Mouse (Mus musculus) G1E (cell line): Measurements from ENCODE around the gene Gmps. TPM values are rescaled to one million over a fixed set of nuclear protein-coding genes. Genes with fewer than 3 reads are reported as not detected.

Experiments used
- ATAC-seq: 2 replicates; pipeline ENCODE4 v1.8.0; 2016; ENCODE audit warnings: mild to moderate bottlenecking; ENCODE audit not compliant: insufficient number of reproducible peaks, poor library complexity, low FRiP score, severe bottlenecking; ENCODE audit errors: extremely low read depth
- DNase-seq: peaks from one replicate; pipeline ENCODE4 v3.0.0; 2012; ENCODE audit warnings: low spot score
- H3K27me3 ChIP-seq: 2 replicates; pipeline ENCODE4 v1.6.1; 2012; ENCODE audit warnings: mild to moderate bottlenecking, low read length, inconsistent platforms; ENCODE audit not compliant: insufficient read depth
- H3K36me3 ChIP-seq: replicated peaks from 2 replicates; pipeline ENCODE3; 2012; ENCODE audit warnings: mild to moderate bottlenecking, inconsistent platforms
- H3K4me1 ChIP-seq: 2 replicates; pipeline ENCODE4 v1.6.1; 2012; ENCODE audit warnings: low read depth, low read length, inconsistent platforms, mixed read lengths; ENCODE audit not compliant: insufficient read depth
- H3K4me3 ChIP-seq: 2 replicates; pipeline ENCODE4 v1.5.1; 2012; ENCODE audit warnings: low read depth, mild to moderate bottlenecking, inconsistent platforms, low read length, moderate library complexity, mixed read lengths
- H3K9me3 ChIP-seq: replicated peaks from 2 replicates; pipeline ENCODE4 v1.6.1; 2012; ENCODE audit warnings: inconsistent platforms
- CTCF ChIP-seq: IDR thresholded peaks from 2 replicates; pipeline ENCODE4 v1.5.1; 2012; ENCODE audit warnings: low read depth, low read length, inconsistent platforms, mixed read lengths
- GATA1 ChIP-seq: IDR thresholded peaks from 2 replicates; pipeline ENCODE4 v1.6.1; 2012; ENCODE audit warnings: borderline replicate concordance, low read length, inconsistent platforms, mixed read lengths
- GATA2 ChIP-seq: IDR thresholded peaks from 2 replicates; pipeline ENCODE4 v1.6.1; 2012; ENCODE audit warnings: low read depth, low read length, inconsistent platforms, borderline replicate concordance
- POLR2AphosphoS5 ChIP-seq: IDR thresholded peaks from 2 replicates; pipeline ENCODE4 v1.6.1; 2012; ENCODE audit warnings: low read depth, low read length, inconsistent platforms; ENCODE audit not compliant: insufficient replicate concordance
- TAL1 ChIP-seq: conservative IDR thresholded peaks from 2 replicates; pipeline ENCODE4 v1.6.1; 2012; ENCODE audit warnings: low read depth, low read length, inconsistent platforms, mixed read lengths
- polyA plus RNA-seq: library from polyadenylated mRNA; stranded (reverse); fragments of >175 nt; gene quantifications from 2 replicates; pipeline ENCODE4 v1.2.3, GENCODE M21; 2012
- total RNA-seq, 2 experiments: library from RNA; stranded (forward) in 1 of 2; stranded (reverse) in 1 of 2; fragments of 200-1000 nt in 1 of 2; fragments of >200 nt in 1 of 2; fragmentation: Nextera tagmentation in 1 of 2; gene quantifications; 2 replicates each; pipeline ENCODE4 v1.2.3; 2014 to 2017

The Gmps gene
- total RNA-seq (2014; fragmentation: Nextera tagmentation) = 67.0 and 83.8 TPM in 2 replicates
- 59.8 and 66.6 TPM in 2 replicates for total RNA-seq (2017)
- 3.6 and 4.4 TPM in 2 replicates for polyA plus RNA-seq

- peak; percentile 96 for ATAC-seq
- peak; percentile 61; the same call in 1 of the 2 replicates for TF ChIP-seq POLR2AphosphoS5
- no peak for TF ChIP-seq TAL1
- TF ChIP-seq GATA2 = no peak
- TF ChIP-seq CTCF = no peak
- H3K9me3 ChIP-seq = no peaks in the 10 kb centered on the region
Measured at GRCm38 (mm10) chr3:63975955-63976908, at the start of gene Gmps. Gene Gmps, plus strand, starts transcription at chr3:63976106.

GRCm38 (mm10) chr3:63928878-63929859 is 46.7 kb upstream of the Gmps start, which contains the start of gene E130311K13Rik:
Gene E130311K13Rik, minus strand, starts transcription at chr3:63929472.
- Histone ChIP-seq H3K4me1 (peaks cover 10% of the 10 kb centered on the region; the same call in 1 of the 2 replicates), H3K36me3 (peaks cover 9% of the 10 kb centered on the region), H3K27me3 (no peaks in the 10 kb centered on the region), H3K9me3 (no peaks in the 10 kb centered on the region), H3K4me3 (peak within 1 kb of the TSS; percentile 86)
- DNase-seq = peak; percentile 67
- ATAC-seq = peak; percentile 88
- no peak for TF ChIP-seq GATA2
- no peak for TF ChIP-seq GATA1
- TF ChIP-seq CTCF = peak; percentile 58

More at GRCm38 (mm10) chr3:63975955-63976908, at the start of gene Gmps:
- DNase-seq = peak; percentile 95
- H3K27me3 ChIP-seq = no peaks in the 10 kb centered on the region
- H3K4me3 ChIP-seq = peak within 1 kb of the TSS; percentile 96
- H3K36me3 ChIP-seq = peaks cover 27% of the 10 kb centered on the region
- peaks cover 22% of the 10 kb centered on the region for H3K4me1 ChIP-seq

GRCm38 (mm10) chr3:63938928-63939327 is 37.0 kb upstream of the Gmps start:
- ATAC-seq (no peak), DNase-seq (no peak)
- Histone ChIP-seq H3K36me3 (peaks cover 29% of the 10 kb centered on the region), H3K9me3 (no peaks in the 10 kb centered on the region), H3K4me3 (no peak overlapping the region), H3K4me1 (no peaks in the 10 kb centered on the region), H3K27me3 (no peaks in the 10 kb centered on the region)
- TF ChIP-seq GATA1 (no peak), POLR2AphosphoS5 (no peak), CTCF (no peak), TAL1 (no peak), GATA2 (no peak)

- TF ChIP-seq POLR2AphosphoS5 = no peak
- TF ChIP-seq GATA2 = no peak
- no peak for TF ChIP-seq TAL1
- no peak for TF ChIP-seq CTCF
- no peak for TF ChIP-seq GATA1
- ATAC-seq (no peak), DNase-seq (no peak)
- H3K9me3 ChIP-seq = no peaks in the 10 kb centered on the region
- no peaks in the 10 kb centered on the region for H3K4me1 ChIP-seq
- no peaks in the 10 kb centered on the region for H3K27me3 ChIP-seq
- peaks cover 41% of the 10 kb centered on the region for H3K36me3 ChIP-seq
- no peak overlapping the region for H3K4me3 ChIP-seq
Measured at GRCm38 (mm10) chr3:63941204-63941850, 34.6 kb upstream of the Gmps start.

GRCm38 (mm10) chr3:63949837-63950236 is 26.1 kb upstream of the Gmps start:
- Histone ChIP-seq H3K9me3 (no peaks in the 10 kb centered on the region), H3K4me1 (no peaks in the 10 kb centered on the region; the same call in 1 of the 2 replicates), H3K27me3 (no peaks in the 10 kb centered on the region), H3K36me3 (peaks cover 42% of the 10 kb centered on the region), H3K4me3 (no peak overlapping the region)
- TF ChIP-seq POLR2AphosphoS5 = no peak
- no peak for TF ChIP-seq CTCF
- TF ChIP-seq GATA1 = no peak
- no peak for TF ChIP-seq TAL1
- TF ChIP-seq GATA2 = no peak
- ATAC-seq (no peak), DNase-seq (no peak)
